Mouse (Mus musculus): ENCODE measurements around the gene Ssna1.
A peak's percentile ranks its signal among the peaks of the same experiment; 100 is the strongest.

Ssna1 gene

DNA sequence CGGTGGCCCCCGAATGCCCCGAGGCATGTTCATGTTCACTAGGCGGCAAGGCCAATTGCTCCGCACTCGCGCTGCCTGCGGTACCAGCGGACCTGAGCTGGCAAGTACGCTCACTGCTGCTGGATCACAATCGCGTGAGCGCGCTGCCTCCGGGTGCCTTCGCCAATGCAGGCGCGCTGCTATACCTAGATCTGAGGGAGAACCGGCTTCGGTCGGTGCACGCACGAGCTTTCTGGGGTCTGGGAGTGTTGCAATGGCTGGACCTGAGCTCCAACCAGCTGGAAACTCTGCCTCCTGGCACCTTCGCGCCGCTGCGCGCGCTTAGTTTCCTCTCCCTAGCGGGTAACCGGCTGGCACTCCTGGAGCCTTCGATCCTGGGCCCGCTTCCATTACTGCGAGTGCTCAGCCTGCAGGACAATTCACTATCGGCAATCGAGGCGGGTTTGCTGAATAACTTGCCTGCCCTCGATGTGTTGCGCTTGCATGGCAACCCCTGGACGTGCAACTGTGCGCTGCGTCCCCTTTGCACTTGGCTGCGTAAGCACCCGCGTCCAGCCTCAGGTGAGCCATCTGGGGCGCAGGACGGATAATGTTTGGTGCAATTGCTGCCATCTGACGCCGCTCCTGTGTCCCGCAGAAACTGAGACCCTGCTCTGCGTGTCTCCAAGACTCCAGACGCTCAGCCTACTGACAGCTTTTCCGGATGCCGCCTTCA lies 18.0 kb upstream of the Ssna1 start:
- peak; percentile 42 for DNase-seq (ENCODE audit: low spot score)

DNA sequence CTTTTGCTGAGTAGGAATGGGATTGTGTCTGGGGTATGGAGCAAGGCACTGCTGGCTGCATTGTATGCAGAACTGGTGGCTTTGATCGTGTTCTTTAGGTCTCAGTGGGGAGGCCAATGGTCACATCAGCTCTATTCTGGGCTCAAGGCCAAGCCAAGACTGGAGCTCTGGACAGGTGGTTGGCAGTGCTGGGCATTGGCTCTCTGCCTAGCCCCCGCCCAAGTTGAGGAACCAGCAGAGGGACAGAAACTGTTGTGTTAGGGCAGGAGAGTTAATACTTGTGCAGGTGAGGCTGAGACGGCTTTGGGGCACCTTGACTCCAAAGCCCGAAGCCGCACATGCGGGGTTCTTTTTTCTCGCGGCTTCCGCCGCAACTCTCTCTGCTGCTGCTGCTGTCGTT lies 17.4 kb upstream of the Ssna1 start, which contains the start of gene Lrrc26:
Gene Lrrc26, plus strand, starts transcription at position 265 of the 400 bp plus-strand sequence.
- DNase-seq (ENCODE audit: low spot score): peak; percentile 82

DNA sequence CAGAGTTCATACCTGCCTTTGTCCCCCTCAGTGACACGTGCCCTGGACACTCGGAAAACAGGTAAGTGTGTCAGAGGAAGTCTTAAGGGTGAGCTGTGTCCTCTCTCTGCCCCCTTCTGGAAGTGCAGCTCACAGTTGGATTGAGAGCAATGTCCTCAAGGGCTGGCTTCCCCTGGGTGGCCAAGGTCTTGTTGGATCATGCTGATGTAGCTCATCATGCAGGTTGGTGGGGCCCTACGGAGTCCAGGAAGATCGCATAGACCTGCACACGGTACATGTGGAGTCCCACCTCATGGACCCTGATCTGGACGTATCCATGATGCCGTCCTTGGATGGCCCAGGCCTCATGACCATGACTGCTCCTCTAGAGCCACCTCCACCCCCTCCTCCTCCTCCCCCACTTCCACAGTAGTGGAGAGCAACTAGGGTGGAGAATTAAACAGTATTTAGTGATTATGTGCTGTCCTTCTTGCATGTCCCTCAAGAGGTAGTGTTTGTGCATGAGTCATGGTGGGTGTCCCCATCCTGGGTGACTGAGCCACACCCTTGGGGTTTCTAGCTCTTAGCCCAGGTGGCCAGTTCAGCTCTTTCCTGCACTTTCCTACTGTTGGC lies 16.6 kb upstream of the Ssna1 start:
- DNase-seq (ENCODE audit: low spot score): no peak

DNA sequence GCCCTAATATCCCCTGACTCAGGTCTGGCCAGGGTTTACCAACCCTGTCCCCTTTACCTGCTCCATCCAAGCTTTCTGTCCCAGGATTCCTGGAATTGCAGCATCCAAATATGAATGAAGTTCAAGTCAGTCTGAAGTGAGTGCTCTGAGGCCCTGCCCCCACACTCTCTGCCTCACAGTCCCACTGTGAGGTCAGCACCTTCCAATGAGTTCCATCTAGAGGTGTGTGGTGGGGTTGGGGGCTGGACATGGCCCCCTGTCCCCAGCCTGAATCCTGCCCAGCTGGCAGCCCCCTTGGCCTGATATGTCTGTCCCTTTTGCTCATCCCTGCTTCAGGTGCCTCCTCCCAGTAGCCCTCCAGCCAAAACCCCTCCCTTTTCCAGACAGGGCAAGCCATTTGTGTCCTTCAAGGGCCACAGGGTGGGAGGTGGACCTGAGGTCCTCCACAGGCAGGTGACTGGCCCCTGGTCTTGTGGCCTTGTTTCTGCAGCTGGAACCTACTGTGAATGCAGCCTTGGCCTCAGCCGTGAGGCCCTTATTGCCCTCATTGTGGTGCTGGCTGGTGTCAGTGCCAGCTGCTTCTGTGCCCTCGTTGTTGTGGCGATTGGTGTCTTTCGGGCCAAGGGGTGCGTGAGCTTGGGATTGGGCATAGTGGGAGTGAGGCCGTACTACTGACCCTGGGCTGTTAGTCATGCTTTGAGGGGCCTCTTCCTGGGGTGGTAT lies 15.8 kb upstream of the Ssna1 start, which contains the start of gene Tmem210:
Gene Tmem210, plus strand, starts transcription at position 219 of the 723 bp plus-strand sequence.
- DNase-seq (ENCODE audit: low spot score): no peak

DNA sequence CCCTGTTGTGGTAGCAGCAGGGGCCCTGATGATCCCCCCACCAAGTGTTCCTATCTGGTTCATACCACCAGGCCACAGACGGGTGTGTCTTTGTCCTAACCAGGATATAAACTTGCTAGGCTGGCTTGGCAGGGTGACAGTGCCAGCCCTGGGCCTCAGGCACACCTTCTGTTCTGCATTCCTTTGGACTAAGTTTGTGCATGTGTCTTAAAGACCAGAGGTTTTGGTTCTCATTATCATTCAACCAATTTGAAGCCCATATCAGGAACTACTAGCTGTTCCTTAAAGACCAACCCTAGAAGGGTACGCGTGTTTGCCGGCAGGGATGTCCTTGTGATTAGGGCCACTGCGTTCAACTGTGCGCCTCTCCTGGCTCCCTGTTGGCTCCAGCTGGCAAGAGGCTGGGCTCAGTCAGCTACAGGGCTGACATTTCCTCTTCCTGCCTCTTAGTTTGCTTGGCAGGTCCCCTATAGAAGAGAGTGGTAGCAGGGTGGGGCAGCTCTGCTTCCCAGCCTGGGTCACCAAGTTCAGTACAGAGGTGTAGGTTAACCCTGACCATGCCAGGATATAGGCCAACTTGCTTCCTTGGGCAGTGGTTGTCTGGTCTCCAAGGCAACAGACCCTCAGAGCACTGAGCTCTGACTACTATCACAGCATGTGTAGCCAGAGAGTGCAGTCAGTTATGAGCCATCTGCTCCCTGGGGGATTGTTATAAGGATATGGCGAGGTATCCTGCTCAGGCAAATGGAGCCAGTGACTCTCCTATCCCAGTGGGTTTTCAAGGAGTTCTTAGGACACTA lies 14.8 kb upstream of the Ssna1 start:
- DNase-seq (ENCODE audit: low spot score): peak; percentile 90

DNA sequence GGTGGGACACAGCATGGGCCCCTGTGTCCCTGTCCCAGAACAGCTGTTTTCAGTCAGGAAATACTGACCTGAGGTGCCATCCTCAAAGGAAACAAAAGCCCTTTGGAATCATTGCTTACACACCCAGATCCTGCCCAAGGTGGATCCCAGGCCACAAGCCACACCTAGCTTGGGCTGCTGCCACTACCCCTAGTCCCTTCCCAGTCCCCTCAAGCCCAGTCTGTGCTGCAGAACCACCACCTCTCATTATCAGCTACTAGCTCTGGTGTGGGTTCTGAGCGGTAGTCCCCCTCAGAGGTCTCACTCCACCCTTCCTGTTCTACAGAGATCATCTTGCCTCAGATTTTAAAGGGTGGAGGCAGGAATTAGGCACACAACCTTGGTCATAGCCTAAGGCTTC lies 14.1 kb upstream of the Ssna1 start:
- DNase-seq (ENCODE audit: low spot score): peak; percentile 47

DNA sequence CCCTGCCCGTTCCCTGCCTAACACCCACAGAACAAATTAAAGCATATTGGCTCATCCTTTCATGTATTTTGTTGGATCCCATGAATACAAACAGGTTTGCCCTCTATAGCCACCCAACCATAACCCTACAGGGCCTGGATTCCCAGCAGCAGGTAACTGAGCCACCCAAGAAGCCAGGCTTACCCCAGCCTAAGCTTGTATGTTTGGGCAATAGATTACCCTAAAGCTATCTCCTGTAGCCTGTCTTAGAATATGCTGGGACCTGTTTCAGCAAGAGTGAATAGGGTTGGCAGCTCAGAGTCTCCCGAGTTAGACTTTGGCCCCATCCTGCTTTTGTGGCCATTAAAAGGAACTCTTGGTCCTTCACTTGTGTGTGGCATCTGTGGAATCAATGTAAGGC lies 13.3 kb upstream of the Ssna1 start:
- no peak for DNase-seq (ENCODE audit: low spot score)

DNA sequence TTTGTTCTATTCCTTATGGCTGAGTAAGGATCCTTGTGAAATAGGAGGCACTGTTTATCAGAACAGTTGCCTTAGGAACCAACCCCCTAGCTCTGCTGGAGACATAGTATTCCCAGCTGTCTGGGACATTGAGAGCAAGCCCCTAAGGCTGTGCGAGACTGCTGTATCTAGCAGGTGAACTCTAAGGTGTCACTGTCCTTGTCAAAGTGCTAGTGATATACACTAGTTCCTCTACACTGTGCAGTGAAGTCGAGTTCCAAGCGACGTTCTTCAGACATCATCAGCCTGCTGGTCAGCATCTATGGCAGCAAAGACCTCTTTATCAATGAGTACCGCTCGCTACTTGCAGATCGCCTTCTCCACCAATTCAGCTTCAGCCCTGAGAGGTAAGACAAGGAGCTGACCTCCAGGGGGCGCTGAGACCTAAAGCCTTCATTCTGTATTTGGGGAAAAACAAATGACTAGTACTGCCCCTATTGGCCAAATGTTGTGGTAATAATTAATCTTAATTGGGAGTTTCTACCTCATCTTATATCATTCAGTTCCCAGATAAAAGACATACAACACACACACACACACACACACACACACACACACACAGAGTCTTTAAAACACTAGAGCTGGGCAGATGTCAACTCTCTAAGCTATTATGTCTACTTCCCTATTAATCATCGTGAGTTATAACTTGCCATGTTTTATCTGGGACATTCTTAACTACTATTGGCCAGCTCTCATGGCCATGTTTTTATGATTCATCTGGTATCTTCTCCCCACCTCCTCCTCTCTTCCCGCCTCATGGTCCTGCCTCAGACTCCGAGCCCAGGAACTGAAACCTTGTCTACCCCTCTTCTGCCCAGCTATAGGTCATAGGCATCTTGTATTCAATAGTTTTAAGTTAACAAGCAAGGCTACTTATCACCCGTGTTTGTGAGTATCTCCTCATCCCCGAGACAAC lies 7.0 kb upstream of the Ssna1 start:
- peak; percentile 90 for DNase-seq (ENCODE audit: low spot score)

DNA sequence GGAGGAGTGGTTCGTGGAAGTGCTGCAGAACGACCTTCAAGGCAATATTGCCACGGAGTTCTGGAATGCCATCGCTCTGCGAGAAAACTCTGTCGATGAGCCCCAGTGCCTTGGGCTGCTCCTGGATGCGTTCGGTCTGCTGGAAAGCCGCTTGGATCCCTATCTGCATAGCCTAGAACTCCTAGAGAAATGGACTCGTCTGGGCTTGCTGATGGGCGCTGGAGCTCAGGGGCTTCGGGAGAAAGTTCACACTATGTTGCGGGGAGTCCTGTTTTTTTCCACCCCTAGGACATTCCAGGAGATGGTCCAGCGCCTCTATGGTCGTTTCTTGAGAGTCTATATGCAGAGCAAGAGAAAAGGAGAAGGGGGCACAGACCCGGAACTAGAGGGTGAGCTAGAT lies 772 bp upstream of the Ssna1 start:
- no peak for DNase-seq (ENCODE audit: low spot score)

DNA sequence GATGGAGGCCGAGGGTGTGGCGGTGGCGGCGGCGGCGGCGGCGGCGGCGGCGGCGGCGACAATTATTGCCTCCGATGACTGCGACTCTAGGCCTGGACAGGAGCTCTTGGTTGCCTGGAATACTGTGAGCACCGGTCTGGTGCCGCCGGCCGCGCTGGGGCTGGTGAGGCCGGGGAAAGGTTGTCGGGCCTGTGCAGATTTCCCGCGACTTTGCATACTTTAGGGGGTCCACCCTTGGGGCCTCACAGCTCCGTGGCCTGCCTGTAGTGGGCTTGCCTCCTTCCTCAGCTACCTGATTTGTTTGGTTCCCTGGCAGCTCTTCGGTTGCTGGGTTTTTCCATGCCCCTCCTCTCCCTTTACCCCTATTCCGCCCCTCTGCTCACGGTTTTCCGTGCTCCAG lies 277 bp upstream of the Ssna1 start:
- no peak for DNase-seq (ENCODE audit: low spot score)

DNA sequence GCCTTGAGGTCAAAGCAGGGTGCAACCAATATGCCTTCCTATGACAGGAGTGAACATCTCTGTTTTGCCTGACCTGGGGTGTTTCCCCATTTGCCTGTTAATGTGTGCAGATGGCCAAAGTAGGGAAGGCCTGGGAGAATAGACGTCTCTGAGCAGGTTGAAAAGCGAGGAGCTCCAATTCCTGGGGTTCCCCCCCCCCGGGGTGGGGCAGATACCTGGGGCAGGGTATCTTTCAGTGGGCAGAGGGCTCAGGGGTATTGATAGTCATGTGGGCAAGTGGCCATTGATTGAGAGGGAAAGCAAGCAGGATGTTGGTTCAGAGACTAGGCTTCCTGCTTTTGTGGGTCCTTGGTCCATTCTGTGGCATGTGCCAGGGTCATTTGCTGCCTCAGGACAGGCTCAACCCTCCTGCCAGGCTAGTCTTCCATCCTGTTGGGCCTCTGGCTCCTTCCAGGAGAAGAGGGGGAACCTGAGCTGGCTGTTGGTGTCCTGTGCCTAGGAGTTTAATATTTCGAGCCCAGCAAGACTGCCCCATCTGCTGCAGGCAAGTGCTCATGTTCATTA lies 4.4 kb downstream of the Ssna1 start:
- DNase-seq (ENCODE audit: low spot score): no peak

DNA sequence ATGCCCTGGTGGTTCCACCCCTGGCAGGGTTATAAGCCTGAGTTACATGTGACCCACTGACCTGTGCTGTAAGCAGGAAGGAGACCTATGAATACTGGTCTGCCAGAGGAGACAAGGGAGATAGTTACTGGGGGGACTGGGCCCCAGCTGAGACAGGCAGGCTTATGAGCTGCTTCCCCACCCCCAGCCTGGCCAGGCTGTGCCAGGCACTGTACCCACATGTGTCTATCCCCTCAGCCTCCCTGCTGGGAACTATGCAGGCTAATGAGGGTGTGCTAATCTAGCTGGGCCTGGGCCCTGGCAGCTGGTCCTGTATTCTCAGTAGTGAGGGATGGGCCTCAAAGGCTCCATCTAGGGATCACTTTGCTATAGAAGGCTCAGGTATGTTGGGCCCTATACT lies 5.0 kb downstream of the Ssna1 start:
- no peak for DNase-seq (ENCODE audit: low spot score)

DNA sequence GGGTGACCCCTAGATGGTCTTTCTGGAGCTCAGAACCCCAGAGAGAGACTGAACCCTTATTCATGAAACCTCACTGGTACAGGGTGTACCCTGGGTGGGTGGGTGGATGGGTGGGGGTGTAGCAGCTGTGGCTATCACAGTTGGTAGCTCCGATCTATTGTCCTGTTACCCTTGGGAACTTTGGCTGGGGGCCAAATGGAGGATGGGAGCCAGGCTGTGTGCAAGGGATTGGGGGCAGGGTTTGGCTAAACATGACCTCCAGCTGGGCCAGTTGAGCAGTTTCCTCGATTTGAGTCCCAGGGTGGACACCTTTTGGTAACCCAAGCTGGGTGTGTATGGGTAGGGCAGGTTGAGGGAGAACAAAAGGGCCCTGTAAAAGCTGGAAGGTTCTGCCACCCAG lies 5.5 kb downstream of the Ssna1 start:
- peak; percentile 46 for DNase-seq (ENCODE audit: low spot score)

DNA sequence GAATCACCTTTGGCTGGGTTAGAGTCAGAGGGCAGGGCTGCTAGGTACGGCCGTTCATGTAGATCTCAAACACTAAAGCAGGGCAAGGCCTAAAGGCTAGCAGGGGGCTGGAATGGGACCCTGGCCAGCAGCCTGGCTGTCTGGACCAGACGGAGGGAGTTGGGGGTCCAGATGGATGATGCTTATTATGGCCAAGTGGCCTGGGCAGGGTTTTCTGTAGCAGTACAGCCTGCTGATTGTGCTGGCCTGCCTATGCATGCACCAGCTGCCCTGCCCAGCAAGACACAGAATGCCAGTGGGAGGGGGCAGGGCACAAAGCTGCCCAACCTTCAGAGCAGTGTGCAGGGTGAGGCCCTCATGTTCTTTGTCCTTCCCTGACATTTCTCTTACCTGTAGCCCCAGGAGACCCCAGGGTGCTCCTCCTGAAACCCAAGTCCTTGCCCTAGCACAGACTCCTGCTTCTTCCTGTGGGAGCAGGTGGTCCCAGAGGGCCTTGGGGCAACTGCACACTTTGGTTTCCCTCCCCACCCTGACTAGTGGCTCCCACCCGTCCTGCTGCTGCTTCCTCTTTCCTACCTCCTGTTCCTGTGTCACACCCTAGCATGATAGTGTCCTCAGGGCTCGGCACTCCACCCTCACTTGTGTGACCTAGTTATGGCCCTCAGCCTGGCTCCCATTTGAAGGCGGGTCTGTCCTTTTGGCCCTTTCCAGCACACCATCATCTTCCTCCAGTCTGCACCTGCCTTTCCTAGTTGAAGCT lies 6.2 kb downstream of the Ssna1 start:
- DNase-seq (ENCODE audit: low spot score): peak; percentile 68

DNA sequence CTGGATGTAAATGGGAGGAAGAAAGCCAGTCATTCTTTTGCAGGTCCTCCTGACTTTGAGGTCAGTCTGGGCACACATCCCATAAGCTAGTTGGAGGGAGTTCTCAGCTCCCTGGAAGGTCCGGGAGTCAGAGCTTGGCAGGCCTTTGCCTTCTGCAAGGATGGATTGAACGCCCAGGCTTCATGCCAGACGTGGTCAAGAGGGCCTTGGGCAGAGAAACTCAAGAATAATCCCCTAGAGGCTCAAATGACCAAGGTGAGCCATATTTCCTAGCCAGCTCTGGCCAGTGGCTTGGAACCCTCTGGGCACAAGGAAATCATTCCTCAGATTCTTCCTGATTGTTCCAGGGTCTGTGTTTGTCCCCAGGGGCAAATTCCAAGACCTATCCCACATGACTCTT lies 7.4 kb downstream of the Ssna1 start:
- no peak for DNase-seq (ENCODE audit: low spot score)

DNA sequence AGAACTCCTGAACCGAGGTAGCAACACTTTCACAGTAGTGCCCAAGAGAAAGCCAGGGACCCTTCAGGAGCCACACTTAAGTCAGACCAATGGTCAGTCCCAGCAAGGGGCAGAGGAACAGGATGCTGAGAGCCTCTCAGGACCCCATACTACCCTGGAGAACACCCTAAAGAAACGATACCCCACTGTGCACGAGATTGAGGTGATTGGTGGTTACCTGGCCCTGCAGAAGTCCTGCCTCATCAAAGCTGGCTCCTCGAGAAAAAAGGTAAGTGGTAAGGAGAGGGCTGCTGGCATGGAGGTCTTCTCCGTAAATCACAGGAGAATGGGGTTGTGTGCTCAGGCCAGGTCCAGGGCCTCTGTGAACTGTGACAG lies 8.0 kb downstream of the Ssna1 start:
- DNase-seq (ENCODE audit: low spot score): no peak

DNA sequence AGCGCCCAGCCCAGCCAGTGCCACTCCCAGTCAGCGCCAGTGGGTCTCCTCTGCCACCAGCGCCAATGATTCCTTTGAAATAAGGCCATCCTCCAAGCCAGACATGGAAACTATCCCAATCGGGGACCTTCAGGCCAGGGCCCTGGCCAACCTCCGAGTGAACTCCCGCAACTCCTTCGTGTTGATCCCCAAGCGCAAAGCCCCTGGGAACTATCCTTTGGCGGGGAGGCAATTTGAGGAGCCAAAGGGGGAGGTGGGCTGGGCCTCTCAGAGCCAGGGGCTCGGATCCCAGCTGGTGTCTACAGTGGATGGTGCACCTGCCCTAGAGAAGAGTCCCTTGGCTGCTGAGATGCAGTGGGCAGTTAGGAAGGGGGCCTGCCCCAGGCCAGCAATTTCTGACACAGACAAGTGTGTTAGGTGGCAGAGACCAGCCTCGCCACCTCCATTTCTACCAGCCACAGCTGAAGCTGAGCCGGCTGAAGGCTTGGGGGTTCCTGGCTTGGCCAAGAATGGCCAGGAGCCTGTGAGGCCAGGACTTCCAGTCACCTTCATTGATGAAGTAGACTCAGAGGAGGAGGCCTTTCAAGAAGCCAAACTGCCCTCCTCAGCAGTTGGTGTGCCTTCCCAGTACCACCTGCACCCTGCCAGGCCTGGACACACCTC lies 8.5 kb downstream of the Ssna1 start:
- no peak for DNase-seq (ENCODE audit: low spot score)

DNA sequence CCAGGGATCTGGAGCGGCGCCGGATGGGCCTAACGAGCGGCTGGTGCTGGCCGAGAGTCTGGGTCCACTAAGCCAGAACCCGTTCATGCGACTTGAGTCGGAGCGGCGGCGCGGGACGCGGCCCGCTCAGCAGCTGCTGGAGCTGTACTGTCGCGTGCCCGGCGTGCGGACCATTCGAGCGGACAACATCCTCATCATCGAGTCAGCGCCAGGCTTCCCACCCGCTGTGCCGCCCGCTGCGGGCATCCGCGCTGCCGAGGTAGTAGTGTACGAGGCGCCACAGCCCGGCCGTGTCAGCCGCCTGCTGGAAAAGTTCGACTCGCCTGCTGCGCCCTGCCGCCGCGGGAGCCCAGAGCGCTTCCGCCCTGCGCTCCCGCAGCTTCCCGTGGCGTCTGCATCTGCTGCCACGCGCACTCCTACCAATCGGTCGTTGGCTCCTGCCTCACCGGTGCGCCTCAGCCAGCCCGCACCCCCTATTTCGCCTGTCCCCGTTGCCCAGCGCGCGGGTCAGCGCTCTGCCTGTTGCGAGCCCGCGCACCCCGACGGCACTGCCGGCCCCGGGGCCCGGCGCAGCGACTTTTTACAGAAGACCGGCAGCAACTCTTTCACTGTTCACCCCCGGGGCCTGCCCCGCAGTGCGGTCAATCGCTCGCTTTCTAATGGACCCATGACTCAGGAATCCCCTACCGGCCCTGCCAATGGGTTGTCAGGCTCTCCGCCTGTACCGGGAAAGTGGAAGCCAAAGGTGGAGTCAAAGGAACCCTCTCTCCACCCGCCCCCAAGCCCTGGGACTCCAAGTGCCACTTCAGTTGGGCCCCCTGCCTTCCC lies 9.2 kb downstream of the Ssna1 start:
- DNase-seq (ENCODE audit: low spot score): no peak

DNA sequence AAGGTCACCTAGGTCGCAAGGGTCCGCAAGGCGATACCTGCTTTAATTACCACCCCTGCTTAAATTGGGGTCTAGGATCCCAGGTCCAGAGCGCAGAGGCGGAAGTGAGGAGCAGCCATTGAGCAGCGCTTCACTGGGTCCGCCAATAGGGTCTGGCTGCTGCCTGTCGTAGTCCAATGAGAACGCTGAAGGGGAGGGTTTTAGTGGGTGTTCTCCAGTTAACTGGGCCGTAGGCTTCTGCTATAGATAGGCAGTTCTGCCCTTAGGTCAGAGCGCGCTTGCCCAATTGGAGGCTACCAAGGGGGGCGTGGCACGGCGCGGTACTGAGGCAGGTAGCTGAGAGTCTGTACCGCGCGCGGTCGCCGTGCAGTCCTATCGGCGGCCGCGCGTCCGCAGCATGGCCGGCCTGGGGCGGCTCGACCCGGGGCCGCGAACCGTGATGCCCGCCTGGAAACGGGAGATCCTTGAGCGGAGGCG lies 9.9 kb downstream of the Ssna1 start, which contains the start of gene Tprn:
Gene Tprn, plus strand, starts transcription at position 328 of the 477 bp plus-strand sequence.
- peak; percentile 97 for DNase-seq (ENCODE audit: low spot score)

Measured in urinary bladder, postnatal 14 days (tissue).